Mouse (Mus musculus) lung, embryonic 14.5 days (tissue): ENCODE results near the gene Gne. TPM values are rescaled to one million over a fixed set of nuclear protein-coding genes. Genes with fewer than 3 reads are reported as not detected.

Experiments used
- ATAC-seq: fragments of 200-750 bp; cut with Nextera tagmentation; 2 replicates; pipeline ENCODE4 v1.8.0; 2017; ENCODE audit warnings: mild to moderate bottlenecking, moderate TSS enrichment, moderate library complexity; ENCODE audit not compliant: insufficient read depth
- DNase-seq: peaks from one replicate; pipeline ENCODE4 v3.0.0-alpha.2; 2015
- H3K27ac ChIP-seq: fragments of 300-500 bp; sonication (generic); 2 replicates; pipeline ENCODE4 v1.5.1; 2014; ENCODE audit warnings: low read depth, mild to moderate bottlenecking, moderate library complexity
- H3K27me3 ChIP-seq: fragments of 300-500 bp; sonication (generic); 2 replicates; pipeline ENCODE4 v1.6.1; 2014; ENCODE audit warnings: low read length, control low read depth; ENCODE audit not compliant: insufficient read depth
- H3K36me3 ChIP-seq: fragments of 300-500 bp; sonication (generic); 2 replicates; pipeline ENCODE4 v1.6.1; 2014; ENCODE audit warnings: control low read depth; ENCODE audit not compliant: insufficient read depth
- H3K4me1 ChIP-seq: fragments of 300-500 bp; sonication (generic); 2 replicates; pipeline ENCODE4 v1.6.1; 2014; ENCODE audit warnings: antibody characterized with exemption, control low read depth; ENCODE audit not compliant: insufficient read depth
- H3K4me2 ChIP-seq: fragments of 300-500 bp; sonication (generic); 2 replicates; pipeline ENCODE4 v1.6.1; 2014; ENCODE audit warnings: mild to moderate bottlenecking
- H3K4me3 ChIP-seq: fragments of 300-500 bp; sonication (generic); 2 replicates; pipeline ENCODE4 v1.5.1; 2014; ENCODE audit warnings: low read depth, low read length
- H3K9ac ChIP-seq: fragments of 300-500 bp; sonication (generic); 2 replicates; pipeline ENCODE4 v1.6.1; 2014
- H3K9me3 ChIP-seq: fragments of 300-500 bp; sonication (generic); 2 replicates; pipeline ENCODE4 v1.6.1; 2016; ENCODE audit warnings: low read depth, low read length, control low read depth
- CTCF ChIP-seq: IDR thresholded peaks from 2 replicates; pipeline ENCODE4 v1.5.1; 2016; ENCODE audit warnings: antibody characterized with exemption, low read depth
- WGBS: fragments of 180-500 bp; shearing (Covaris S2); extraction: QIAGEN DNeasy Blood & Tissue Kit; methylation state at CpG from one replicate; pipeline ENCODE4 v1.1.7; 2014; 5-methylcytosine and 5-hydroxymethylcytosine counted together
- polyA plus RNA-seq: library from polyadenylated mRNA; unstranded; fragments of >200 nt; fragmentation: Nextera tagmentation; extraction: Ambion mirVana; gene quantifications from 2 replicates; pipeline ENCODE4 v1.2.1, GENCODE M21; 2014

The Gne gene
- polyA plus RNA-seq, 1 experiment from 2014 or later = 38.5 TPM

DNA sequence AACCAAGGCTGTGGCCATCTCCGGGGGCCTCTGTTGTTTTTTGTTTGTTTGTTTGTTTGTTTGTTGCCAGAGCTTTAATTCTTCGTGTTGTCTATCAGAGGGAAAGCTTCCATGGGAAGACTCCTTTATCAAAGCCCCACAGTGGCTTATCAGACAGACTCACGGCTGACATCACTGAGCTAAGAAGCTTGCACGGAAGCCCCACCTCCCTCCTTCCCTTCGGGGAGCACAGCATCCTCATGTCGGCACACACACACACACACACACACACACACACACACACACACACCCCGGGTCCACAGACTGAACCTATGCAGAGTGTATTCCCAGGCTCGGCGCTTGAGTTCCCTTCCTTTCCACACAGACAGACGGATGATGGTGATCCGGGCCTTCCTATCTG, 8.4 kb upstream of the Gne start:
- Histone ChIP-seq H3K4me2 (no peak overlapping the region), H3K36me3 (no peaks in the 10 kb centered on the region), H3K4me1 (no peaks in the 10 kb centered on the region), H3K9me3 (no peaks in the 10 kb centered on the region), H3K27me3 (no peaks in the 10 kb centered on the region), H3K4me3 (no peak overlapping the region), H3K27ac (no peak overlapping the region), H3K9ac (no peak overlapping the region)
- 58% methylated on average over 11 of the region's 11 CpGs for WGBS
- ATAC-seq (no peak), DNase-seq (no peak)
- TF ChIP-seq CTCF = no peak

DNA sequence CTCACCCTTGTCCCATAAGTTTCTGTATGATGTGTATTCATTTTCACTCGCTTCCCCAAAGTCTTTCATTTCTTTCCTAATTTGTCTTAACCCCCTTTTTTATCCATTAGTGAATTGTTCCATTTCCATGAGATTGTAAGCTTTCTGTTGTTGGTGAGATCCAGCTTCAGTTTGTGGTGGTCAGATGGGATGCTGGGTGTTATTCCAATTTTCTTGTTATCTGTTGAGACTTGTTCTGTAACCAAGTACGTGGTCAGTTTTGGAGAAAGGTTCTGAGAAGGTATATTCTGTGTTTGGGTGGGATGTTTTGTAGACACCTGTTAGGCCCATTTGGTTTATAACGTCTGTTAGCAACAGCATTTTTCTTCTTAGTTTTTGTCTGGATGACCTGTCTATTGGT, 1.6 kb upstream of the Gne start:
- TF ChIP-seq CTCF = no peak
- DNase-seq (no peak), ATAC-seq (no peak)
- Histone ChIP-seq H3K4me3 (no peak overlapping the region), H3K27me3 (no peaks in the 10 kb centered on the region), H3K4me2 (no peak overlapping the region), H3K9ac (no peak overlapping the region), H3K27ac (no peak overlapping the region), H3K4me1 (no peaks in the 10 kb centered on the region), H3K36me3 (no peaks in the 10 kb centered on the region), H3K9me3 (no peaks in the 10 kb centered on the region)
- WGBS = 88% methylated on average over 3 of the region's 3 CpGs

DNA sequence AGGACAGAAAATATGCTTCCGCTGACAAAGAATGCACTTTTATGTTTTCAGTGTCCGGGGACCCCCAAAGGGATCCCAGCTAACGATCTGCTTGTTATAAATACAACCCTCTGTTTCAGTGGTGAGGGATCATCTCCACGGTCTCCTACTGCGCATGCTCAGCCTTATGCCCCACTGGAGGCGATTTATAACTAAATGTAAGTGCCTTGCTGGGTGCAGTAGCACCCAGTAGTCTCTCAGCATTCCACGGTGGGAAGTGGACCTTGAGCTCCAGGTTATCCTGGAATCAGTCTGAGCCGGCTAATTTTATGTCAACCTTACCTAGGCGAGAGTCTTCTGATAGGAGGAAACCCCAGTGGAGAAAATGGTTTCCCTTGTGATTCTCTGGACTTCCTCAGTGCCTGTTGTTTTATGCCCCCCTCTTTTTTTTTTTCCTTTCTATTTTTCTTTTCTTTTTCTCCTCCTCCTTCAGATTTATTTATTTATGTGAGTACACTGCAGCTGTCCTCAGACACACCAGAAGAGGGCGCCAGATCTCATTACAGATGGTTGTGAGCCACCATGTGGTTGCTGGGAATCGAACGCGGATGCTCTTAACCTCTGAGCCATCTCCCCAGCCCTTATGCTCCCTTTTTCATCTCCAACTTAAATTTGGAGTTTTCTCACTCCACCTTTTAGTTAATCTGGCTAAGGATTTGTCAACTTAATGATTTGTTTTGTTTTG, 787 bp upstream of the Gne start:
- H3K27ac ChIP-seq = no peak overlapping the region
- no peaks in the 10 kb centered on the region for H3K9me3 ChIP-seq
- no peak overlapping the region for H3K9ac ChIP-seq
- H3K36me3 ChIP-seq = no peaks in the 10 kb centered on the region
- TF ChIP-seq CTCF = peak; percentile 40; the same call in 1 of the 2 replicates
- ATAC-seq = no peak
- peak overlapping the region; percentile 15 for H3K4me3 ChIP-seq
- WGBS = 64% methylated on average over 13 of the region's 13 CpGs
- peak; percentile 35 for DNase-seq
- peak overlapping the region; percentile 56 for H3K4me2 ChIP-seq
- H3K4me1 ChIP-seq = no peaks in the 10 kb centered on the region
- H3K27me3 ChIP-seq = no peaks in the 10 kb centered on the region

DNA sequence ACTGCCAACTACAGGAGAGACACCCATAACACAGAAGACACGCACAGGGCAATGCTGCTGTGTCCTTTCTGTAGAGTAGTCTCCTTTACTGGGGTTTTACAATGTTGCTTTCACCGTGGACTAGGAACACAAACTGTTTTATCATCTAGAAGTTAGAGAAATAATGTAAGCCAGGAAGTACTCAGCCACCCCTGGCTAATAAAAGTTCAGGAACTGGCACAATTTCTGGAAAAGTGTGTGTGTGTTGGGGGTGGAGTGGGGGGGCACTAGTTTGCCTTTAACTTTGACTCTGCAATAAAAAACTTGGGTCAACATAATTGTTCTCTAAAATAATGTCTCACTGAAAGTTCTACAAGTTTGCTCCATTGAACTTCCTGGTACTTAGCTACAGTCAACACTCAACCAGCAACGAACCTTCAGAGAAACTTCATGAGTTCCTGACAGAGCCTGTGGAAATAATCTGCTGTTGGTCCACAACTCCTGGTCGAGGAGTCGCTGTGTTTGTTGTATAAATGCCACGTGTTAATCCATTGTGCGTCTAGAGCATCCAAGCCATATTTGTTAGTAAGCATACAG, 5.5 kb downstream of the Gne start:
- Histone ChIP-seq H3K4me1 (no peaks in the 10 kb centered on the region), H3K27ac (no peak overlapping the region)

DNA sequence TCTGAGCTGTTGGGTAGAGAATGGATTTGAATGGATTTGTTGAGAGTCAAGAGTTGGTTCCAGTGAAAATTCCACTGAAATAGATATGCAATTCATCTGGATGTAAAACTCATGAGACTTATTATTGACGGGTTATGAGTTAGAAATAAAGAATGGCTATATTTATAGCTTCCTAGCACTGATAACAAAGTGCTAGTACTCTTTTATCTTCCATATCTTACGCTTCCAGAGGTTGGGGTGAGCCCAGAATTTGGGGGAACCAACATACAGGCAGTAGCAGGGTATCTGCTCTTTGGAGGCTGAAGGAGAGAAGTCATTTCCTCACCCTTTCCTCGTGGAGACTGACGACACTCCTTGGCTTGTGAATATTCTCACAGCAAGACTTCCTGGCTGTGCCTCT, 9.6 kb downstream of the Gne start:
- Histone ChIP-seq H3K27me3 (no peaks in the 10 kb centered on the region), H3K36me3 (no peaks in the 10 kb centered on the region), H3K9ac (no peak overlapping the region), H3K4me2 (no peak overlapping the region), H3K9me3 (no peaks in the 10 kb centered on the region), H3K4me3 (no peak overlapping the region), H3K27ac (no peak overlapping the region), H3K4me1 (0 out of 2 replicates have a peak, but pooled peaks cover 8% of the 10 kb centered on the region)
- no peak for TF ChIP-seq CTCF
- 68% methylated on average over 4 of the region's 4 CpGs for WGBS
- DNase-seq = no peak
- no peak for ATAC-seq

More for the DNA sequence above, 5.5 kb downstream of the Gne start:
- no peak overlapping the region for H3K9ac ChIP-seq
- H3K36me3 ChIP-seq = no peaks in the 10 kb centered on the region
- H3K9me3 ChIP-seq = no peaks in the 10 kb centered on the region
- DNase-seq (peak; percentile 3), ATAC-seq (no peak)
- H3K4me3 ChIP-seq = no peak overlapping the region
- H3K4me2 ChIP-seq = no peak overlapping the region
- no peak for TF ChIP-seq CTCF
- H3K27me3 ChIP-seq = no peaks in the 10 kb centered on the region
- 69% methylated on average over 7 of the region's 7 CpGs for WGBS

DNA sequence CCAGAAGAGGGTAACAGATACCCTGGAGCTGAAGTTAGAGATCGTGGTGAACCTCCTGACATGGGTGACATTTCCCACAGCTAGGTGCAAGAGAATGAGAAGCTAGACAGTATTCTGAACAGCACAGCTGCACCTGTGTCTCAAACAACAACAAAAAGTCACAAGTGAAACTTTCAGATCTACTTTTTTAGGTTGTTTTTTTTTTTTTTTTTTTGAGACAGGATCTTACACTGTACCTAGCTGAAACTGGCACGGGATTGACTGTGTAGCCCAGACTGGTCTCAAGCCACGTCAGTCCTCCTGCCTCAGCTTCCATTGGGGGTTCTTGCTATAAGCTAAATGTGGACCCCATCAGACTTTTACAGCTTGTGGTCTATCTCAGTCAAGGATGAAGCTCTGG, 10.2 kb downstream of the Gne start:
- TF ChIP-seq CTCF = no peak
- 79% methylated on average over 3 of the region's 3 CpGs for WGBS
- no peak for ATAC-seq

DNA sequence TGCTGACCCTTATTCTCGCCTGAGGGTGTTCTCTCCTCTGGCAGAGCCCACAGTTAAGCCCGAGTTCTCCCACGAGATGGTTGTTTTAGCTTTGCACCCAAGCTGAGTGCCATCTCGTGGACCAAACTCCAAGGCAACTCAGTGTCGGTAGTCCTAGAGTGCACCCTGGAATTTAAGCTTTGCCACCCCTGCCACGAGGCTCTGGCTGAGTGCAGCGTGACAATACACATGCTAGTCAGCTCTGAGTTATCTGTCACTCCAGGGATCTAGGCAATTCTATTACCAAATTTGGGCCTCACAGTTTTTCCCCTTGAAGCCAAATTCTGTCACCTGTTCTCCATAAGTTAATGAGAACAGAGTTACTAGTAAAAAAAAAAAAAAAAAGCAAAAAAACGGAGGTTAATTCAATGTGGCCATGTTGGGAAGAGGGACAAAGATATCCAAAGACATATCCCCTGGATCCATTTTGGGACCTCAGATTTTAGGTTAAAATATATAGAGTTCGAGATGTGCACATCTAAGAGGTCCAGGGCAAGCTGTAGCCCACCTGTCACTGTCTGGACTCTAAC, 11.0 kb downstream of the Gne start:
- Histone ChIP-seq H3K9ac (peak overlapping the region; percentile 74), H3K27me3 (no peaks in the 10 kb centered on the region), H3K4me1 (peaks cover 13% of the 10 kb centered on the region; the same call in 1 of the 2 replicates), H3K4me3 (peak overlapping the region; percentile 87), H3K27ac (peak overlapping the region; percentile 66), H3K4me2 (peak overlapping the region; percentile 70), H3K36me3 (no peaks in the 10 kb centered on the region), H3K9me3 (no peaks in the 10 kb centered on the region)
- ATAC-seq = peak; percentile 63
- no peak for TF ChIP-seq CTCF
- no peak for DNase-seq
- 8% methylated on average over 9 of the region's 9 CpGs for WGBS

More for the DNA sequence above, 10.2 kb downstream of the Gne start:
- no peak for DNase-seq
- Histone ChIP-seq H3K27me3 (no peaks in the 10 kb centered on the region), H3K9ac (no peak overlapping the region), H3K4me3 (no peak overlapping the region), H3K4me1 (peaks cover 9% of the 10 kb centered on the region; the same call in 1 of the 2 replicates), H3K36me3 (no peaks in the 10 kb centered on the region), H3K4me2 (no peak overlapping the region), H3K27ac (no peak overlapping the region), H3K9me3 (no peaks in the 10 kb centered on the region)
